Mouse (Mus musculus): Measurements from ENCODE around the gene Top3a.
"Not testable (repeated sequence)": the region's sequence is repeated elsewhere in the genome, so short reads cannot be mapped to it uniquely, and the experiment has no call there.

Gene Top3a

DNA sequence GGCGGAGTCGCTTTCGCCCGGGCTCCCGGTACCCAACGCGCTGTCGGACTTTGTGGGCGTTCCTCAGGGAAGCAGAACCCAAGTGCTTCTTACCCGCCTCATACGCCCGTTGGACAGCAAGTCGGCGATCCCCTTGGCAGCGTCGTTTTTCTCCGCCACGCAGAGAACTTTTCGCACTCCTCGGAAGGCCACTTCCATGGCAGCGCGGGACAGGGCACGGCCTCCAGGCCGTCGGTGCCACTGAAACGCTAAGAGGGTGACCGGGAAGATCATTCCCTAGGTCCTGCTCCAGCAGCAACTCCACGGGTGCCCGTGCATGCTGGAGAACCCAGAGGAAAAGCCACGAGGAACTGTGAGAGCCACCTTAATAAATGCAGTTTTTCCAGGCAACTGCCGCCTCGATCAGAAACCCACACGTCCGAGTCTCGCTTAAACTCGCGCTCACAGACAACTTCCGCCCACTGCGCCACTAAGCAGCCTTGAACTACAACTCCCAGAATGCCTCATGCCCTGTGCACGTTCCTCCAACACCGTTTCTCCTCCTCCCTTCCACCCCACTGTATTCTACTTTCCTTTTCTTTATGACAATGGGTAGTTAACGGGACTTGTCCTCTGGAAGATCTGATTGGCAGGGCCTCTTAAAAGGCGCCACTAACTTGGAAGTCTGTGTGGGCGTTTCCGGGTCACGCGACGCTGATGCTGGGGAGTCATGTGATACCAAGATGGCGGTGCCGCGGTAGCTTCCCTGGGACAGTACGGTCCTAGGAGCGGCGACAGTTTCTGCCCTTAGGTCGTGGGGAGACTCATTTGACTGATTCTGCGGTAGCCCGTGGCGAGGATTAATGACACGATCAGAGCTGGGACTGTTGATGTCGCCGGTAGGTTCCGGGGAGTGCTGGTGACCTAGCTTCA, at the start of gene Top3a, which contains the start of gene Smcr8:
TSS of gene Top3a (minus strand) at position 537 of the 912 bp plus-strand sequence.
TSS of gene Smcr8 (plus strand) at position 696 of the 912 bp plus-strand sequence.
- DNase-seq, result peak; percentile 82

DNA sequence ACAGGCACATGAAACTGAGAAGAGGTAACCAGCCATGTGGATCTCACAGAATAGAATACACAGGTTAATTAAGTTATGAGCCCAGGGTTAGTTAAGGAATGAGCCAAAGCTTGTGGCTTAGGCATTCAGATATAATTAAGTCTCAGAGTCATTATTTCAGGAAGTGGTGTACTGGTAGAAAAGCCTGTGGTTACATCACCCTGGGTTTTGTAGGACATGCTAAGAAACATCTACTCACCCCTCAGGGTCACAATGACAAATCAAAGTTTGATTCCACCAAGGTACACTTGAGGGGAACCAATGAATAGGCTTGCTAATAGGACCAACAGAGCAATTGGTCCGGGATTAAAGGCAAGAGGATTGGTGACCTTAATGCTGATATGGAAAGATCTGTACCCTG, 49.5 kb upstream of the Top3a start:
- DNase-seq, result no peak

DNA sequence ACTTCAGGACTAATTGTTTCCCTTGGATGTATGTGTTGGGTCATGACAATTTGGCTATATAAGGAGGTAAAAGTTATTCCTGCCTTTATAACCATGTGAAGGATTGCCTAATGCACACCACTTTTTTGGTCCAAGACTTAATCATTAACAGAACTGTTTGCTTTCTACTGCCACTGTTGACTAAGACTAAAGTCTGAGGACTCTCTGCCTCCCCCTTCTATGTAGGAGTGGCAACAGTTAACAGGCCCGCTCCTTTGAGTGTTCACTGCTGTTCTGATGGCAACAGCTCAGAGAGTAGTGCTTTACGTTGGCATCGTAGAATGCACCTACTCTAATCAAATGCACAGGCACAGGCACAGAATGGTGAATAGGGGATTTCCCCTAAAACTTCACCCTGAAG, 48.0 kb upstream of the Top3a start:
- no peak for DNase-seq

DNA sequence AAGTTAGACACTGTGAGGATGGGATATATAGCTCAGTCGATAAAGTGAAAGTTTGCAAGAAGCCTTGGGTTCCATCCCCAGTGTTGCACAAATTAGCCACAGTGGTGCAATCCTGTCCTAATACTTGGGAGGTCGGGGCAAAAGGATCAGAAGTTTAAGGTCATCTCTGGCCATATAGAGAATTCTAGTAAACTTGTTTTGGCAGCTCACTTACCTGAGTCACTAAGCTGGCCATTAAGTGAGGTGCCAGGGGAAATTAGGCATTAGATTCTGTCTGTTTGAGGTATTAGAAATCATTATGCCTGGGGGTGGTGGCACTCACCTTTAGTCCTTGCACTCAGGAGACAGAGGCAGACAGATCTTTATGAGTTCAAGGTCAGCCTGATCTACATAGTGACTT, 46.6 kb upstream of the Top3a start:
- no peak for DNase-seq

DNA sequence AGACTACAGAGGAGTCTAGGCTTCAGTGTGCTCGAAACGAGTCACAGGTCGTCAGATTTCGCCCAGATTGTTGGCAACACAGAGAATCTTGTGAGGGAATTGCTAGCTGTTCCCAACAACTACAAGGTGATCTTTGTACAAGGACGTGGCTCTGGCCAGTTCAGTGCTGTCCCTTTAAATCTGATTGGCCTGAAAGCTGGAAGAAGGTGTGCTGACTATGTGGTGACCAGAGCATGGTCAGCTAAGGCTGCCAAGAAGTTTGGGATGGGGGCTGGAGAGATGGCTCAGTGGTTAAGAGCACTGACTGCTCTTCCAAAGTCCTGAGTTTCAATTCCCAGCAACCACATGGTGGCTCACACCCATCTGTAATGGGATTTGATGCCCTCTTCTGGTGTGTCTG, 39.2 kb upstream of the Top3a start:
- DNase-seq, result no peak

DNA sequence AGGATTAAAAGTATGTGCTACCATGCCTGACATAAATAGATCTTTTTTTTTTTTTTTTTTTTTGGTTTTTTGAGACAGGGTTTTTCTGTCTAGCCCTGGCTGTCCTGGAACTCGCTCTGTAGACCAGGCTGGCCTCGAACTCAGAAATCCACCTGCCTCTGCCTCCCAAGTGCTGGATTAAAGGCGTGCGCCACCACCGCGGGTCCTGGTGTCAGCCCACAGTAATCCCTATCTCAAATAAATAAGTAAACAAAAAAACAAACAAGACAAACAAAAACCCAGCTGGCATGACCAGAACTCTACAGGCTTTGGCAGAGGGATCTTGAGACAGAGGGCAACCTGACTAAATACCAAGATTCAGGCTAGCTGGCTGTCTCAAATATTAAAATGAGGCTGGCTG, 34.5 kb upstream of the Top3a start, which contains the start of gene Shmt1:
TSS of gene Shmt1 (minus strand) at position 101 of the 400 bp plus-strand sequence.
- not testable (repeated sequence) for DNase-seq

DNA sequence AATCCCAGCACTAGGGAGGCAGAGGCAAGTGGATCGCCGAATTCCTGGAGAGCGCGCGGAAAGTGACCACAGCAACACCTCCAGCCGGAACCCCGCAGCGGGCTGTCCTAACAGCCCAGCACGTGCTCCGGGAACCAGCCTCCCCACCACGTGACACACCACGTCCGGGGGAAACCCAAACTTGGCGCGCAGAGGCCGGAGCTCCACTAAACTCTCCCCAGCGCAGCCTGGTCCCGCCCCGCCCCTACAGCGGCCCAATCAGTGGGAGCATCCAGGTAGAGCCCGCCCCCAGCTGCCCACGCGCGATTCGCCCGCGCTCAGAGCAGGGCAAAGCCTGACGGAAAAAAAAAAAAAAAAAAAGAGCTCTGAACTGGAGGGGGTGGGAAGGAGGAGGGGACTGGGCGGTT, 33.9 kb upstream of the Top3a start:
- peak; percentile 86 for DNase-seq

DNA sequence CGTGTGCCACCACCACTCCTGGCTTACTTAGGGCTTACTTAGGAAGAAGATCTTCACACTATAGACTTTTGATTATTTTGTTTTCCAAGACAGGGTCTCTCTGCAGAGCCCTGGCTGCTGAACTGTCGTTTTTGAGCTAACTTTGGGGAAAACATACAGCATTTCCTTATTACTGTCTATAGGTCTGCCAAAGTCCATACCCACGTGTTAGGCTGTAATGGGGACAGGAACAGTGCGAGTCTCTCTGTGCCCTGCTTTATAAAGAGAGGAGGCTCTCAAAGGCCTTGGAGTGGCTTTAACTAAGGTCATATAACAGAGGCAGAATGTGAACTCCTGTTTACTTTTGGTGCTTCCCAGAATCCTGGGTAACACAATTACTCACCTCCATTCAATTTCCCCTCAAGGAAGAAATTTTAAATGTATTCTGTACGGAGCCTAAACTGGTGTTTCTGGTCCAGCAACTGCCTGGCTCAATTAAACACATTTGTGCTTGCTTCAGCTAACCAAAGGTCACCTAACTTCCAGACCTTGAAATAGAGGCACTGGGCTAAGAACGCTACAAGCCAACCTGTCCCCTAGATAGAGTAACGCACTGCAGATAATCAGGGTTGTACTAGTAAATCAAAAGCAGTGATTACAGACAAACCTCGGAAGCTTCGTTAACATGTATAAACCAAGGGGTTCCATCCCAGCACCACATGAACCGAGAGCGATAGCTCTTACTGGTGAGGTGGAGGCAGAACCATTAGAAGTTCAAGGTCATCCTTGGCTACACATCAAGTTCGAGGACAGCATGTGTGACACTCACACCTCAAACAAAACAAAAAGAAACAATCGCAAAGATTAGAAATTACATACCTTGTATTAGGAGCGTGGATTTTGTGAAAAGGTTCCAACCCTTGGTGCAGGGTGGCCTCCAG, 33.1 kb upstream of the Top3a start:
- no peak for DNase-seq

DNA sequence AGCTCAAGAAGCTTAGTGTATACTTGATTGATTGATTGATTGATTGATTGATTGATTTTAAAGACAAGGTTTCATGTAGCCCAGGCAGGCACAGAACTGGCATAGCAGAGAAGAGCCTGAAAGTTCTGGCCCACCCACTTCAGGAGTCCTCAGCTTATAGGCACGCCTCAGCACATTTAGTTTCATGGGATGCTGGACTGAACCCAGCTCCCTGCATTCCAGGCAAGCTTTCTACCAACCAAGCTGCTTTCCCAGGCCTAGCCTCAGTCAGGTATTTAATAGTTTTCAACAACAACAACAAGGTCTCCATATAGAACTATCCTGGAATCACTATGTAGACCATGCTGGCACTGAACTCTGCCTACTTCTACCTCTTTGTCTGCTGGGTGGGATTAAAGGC, 32.4 kb upstream of the Top3a start:
- DNase-seq, result no peak

DNA sequence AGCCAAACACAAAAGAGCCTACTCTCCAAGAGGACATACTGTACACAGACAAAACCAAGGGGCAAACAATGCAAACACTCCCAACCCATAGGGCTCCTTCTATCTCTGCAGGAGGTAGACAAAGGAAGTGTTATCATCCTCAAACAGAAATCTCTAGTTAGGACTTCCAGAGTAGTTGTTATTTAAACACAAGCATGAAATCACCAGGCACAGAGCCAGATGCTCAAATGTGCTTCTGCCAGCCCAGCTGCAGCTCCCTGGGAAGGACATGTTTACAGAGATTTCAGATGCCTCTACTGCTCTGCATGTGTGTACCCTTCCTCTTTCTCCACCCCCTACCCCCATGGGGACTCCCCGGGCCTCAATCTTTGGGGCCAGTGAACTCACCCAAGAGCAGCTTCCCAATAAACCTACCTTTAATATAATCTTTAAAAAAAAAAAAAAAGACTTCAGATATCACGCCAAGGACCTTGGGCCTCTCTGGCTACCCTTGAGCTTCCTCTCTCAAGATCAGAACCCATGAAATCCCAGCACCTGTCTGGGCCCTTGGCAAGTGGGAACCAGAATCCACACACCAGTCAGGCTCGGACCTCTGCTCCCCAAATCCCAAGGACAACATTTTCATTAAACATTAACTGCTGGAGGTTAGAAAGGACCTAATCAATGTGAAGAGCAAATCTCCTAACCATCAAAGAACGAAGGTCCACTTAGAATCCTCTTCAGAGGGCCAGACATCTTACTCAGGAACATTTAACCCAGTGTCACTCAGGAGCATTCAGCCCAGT, 31.3 kb upstream of the Top3a start:
- DNase-seq, result no peak

DNA sequence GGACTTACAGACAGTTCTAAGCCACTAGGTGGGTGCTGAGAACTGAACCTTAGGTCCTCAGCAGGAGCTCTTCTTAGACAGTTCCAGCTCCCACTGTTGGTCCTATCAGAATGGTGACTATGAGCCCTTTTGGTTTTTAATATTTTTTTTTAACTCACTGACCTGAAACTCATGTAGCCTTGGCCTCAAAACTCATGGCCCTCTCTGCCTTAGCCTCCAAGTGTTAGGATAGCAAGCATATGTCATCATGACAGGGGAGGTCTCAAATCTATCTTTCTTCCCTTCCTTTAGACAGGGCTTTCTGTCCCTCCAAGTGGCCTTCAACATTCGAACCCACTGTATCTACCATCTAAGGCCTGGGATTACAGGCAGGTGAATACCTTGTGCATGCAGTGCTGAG, 23.7 kb upstream of the Top3a start:
- DNase-seq, result no peak

DNA sequence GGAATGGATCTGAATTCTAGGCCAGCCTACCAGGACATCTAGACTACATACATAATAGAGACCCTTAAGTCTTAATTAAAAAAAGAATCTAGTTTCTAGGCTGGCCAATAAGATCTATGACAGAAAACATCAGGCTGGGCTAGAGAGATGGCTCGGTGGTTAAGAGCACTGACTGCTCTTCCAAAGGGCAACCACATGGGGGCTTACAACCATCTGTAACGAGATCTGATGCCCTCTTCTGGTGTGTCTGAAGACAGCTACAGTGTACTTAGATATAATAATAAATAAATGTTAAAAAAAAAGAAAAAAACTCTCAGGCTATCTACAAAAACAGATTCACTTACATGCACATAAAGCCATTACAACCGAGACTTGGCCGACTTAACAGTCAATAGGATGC, 22.8 kb upstream of the Top3a start:
- DNase-seq, result no peak

DNA sequence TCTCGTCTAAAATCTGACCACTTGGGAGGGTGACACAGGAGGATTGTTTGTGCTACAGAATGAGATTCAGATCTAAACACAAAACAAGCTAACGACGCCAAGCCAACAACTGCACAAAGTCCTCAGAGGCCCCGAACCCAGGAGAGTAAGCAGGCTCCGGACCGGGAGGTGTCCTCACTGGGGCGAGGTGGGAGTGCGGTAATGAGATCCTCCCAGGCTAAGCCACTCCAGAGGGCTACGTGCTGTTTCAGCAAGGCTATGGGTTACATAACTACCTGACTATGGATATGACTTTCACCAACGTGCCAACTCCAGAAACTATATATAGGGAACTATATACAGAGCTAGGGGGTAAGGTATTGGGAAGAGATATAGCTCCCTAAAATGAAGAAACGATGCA, 19.2 kb upstream of the Top3a start:
- no peak for DNase-seq

DNA sequence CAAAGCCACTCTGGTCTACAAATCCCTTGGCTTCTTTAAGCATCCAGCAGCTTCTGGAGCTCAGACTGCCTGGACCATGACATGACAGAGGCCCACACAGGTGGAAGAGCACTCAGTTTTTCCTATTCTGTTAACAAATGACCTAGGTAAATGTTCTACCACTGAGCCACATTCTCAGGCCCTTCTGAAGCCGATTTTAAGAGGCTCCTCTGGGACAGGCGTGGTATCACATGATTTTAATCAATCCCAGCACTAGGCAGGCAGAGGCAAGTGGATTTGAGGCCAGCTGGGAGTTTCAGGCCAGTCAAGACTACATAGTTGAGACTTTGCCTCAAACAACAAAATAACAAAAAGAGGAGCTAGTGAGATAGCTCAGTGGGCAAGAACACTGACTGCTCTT, 13.3 kb upstream of the Top3a start:
- no peak for DNase-seq

DNA sequence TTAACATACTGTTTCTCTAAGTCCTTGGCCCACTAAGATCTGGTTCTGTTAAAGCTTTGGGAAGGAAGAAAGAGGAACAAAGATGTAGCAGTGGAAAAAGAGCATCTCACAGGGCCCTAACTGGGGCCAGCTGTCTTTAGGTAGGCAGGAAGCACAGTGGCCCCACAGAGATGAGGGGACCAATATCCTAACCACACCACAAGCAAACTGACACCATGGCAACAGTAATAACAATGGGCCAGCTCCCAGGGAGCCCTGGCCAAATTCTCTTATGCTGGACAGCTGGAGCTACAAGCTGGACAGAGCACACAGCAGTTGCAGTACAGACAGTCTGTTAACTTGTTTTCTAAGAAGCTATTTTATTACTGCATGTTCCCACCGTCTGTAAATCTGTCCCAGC, 10.4 kb upstream of the Top3a start:
- no peak for DNase-seq

DNA sequence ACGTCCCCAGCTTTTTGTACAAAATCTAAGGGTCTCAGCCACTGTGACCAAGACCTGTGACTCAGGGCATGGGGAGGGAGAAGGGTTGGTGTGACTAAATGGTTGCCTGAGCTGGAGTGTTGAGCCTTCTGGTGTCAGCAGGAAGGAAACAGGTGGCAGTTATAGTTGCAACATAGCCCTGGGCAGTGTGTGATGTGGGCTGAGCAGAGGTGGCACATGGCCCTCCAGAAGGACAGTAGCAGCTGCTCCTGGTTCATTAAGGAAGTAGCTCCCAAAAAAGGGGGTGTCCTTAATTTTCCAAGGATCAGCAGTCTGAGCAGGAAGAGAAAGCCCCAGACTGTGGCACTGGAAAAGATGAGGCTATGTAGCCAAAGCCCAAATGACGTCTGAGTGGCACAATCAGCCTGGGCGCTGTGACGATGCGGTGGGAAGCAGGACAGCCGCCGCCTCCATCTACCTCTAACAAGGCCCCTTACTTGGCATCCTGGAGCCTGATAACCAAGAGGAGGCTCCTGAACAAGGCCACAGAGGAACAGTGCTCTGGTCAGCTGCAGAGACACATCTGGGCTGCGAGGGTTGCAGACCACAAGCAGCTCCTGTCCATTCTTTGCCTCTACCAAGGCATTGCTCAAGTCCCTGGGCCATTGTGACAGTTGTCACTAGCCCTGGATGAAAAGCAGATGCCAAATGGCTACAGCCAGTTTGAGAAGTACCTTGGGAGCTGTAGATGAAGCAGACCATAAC, 7.2 kb upstream of the Top3a start:
- no peak for DNase-seq

DNA sequence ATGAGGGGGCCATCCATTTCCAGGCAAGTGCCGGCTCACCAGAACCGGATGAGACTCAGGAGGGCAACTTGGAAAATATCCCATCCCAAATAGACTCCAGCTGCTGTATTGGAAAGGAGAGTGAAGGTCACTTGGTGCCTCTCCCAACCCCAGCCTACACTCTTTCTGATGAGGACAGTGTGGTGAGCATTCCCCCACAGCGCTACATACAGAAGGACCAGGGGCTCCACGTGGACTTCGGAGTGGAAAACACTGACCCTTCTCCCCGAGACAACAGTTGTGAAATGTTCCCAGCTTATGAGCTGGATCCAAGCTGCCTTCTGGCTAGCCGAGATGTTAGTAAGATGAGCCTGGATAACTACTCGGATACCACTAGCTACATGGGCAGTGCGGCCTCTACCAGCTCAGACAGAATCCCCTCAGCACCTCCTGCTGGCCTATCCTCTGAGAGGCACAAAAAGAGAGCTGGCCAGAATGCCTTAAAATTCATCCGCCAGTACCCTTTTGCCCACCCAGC, 2.6 kb upstream of the Top3a start:
- DNase-seq, result peak; percentile 9

DNA sequence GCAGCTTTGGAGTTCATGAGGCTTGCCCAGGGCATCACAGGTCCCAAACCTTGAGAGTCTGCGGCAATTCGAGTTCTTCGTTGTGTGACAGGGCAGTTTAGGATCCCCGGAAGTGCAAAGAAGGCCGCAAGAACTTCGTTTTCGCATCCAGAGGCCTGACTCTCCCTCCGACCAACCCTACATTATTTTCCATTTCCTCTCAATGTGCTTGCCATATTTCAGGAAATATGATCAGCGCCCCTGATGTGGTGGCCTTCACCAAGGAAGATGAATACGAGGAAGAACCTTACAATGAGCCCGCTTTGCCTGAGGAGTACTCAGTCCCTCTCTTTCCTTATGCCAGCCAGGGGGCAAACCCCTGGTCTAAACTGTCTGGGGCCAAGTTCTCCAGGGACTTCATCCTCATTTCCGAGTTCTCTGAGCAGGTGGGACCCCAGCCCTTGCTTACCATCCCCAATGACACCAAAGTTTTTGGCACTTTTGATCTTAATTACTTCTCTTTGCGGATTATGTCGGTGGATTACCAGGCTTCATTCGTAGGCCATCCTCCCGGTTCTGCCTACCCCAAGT, 721 bp upstream of the Top3a start:
- peak; percentile 14 for DNase-seq

DNA sequence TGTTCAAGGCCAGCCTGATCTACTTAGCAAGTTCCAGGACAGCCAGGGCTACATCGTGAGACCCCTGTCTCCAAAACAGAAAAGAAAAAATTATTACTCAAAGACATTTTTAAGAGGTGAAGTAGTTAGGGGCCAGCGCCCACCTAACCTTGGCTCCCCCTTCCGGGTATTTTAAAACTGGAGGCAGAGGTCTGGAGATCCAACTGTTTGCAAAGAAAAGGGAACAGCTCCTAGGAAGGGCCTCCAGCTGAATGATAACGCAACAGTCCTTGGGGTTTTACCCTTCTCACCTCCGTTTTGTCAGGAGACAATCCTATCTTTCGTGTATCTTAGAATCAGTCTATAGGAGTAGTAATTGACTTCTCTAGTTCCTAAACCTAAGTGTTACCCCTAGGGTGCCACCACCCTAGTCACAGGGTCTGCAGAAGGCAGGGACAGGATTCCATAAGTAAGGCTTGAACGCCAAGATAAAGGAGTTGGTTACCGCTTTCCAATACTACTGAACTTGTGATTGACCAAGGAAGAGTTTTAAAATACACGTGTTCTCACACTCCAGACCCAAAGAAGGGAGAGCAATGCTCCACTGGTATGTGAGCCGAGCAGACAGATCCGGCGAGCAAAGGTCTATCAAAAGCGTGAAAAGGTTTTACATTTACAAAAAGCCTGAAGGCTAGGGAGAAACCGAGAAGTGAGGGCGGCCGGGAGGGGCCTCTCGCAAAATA, 897 bp downstream of the Top3a start:
- no peak for DNase-seq

DNA sequence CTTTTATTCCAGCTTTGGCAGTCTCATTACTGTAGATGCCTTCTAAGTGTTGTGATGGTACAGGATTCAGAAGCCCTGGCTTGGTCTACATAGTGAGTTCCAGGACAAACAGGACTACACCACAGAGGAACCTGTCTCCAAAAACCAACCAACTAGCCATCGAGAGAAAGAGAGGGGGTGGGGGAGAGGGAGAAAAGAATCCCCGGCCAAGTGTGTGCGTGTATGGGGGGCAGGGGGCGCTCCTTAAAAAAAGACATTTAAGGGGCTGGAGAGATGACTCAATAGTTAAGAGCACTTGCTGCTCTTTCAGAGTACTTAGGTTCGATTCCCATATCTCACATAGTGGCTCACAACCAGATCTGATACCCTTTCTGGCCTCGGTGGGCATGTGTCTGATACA, 1.6 kb downstream of the Top3a start:
- no peak for DNase-seq

DNA sequence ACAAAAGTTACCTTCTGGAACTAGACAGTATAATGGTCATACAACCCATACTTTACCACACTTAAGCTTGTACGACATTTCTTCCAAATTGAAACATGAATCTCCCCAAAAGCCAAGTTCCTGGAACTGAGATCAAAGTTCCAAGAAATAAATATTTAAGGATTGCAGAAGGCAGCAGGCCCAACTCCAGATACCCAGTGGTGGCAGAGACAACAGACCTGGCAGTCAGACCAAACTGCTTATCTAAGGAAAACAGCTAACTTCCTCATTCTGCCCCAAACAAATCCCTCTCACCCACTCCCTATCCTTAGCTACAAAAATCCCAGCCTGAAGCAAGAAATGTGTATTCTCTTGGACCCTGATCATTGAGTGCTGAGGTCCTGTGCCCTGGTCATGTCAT, 2.3 kb downstream of the Top3a start:
- DNase-seq, result no peak
